Mouse (Mus musculus): ENCODE results near the gene Pak1.

The Pak1 gene

DNA sequence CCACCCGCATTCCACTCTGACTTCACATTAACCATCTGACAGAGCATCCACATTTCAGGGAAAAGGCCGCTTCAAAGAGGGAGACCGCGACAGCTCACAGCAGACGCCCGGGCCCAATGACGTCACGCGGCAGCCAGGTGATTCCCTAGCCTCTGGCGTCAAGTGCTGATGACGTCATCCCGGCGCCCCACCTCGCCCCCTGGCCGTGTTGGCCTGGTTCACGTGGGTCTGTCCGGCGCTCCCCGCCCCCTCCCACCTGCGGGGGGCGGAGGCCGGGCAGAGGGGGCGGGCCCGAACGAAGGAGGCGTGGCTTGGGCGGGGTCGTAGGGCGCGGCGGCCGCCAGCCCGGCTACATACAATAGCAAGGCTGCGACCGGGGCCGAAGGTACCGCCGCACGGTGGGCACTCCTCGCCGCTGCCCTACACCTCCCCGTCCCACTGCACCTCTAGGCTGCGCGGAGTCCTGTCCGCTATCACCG is at the start of gene Pak1:
Gene Pak1, plus strand, starts transcription at position 352 of the 479 bp plus-strand sequence.
- DNase-seq (ENCODE audit: low read depth), result peak; percentile 85

DNA sequence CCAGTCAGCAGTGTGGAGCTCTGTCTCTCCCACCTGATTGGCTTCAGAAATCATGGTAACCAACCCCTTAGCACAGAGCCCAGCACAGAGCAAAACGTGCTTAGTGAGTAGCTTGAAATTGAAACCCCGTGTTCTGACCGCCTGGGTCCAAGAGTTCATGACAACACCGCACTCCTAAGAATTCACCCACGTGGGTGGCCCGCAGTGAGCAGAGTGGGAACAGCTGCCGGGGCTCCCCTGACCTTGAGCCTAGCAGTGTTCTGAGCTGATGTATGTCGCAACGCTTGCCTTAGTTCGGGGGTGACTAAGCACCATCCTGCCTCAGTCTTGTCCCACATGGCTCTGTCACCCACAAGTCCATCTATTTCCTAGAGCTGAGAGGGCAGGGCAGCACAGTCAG is 47.4 kb upstream of the Pak1 start:
- no peak for DNase-seq (ENCODE audit: low read depth)

DNA sequence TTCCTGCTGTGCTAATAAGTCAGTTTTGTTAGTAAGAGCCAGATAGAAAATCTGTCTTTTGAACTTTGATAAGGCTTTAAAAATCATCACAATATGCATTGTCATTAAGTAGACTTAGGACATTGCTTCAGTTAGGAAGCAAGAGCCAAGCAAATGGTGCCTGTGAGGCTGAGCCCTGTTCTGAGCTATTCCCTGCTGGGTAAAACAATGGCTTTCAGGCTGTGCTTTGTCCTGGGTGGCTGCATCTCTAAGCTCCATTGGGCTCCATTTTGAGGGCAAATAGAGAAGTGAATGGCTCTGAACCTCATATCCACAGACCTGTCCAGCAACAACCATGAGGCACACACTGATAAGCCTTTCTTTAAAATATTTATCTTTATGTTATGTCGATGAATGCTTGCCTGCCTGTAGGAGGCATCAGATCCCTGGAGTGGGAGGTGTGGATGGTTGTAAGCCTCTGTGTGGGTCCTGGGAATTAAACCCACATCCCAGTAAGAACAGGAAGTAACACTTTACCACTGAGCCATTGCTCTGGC is 46.5 kb upstream of the Pak1 start:
- DNase-seq (ENCODE audit: low read depth), result no peak

DNA sequence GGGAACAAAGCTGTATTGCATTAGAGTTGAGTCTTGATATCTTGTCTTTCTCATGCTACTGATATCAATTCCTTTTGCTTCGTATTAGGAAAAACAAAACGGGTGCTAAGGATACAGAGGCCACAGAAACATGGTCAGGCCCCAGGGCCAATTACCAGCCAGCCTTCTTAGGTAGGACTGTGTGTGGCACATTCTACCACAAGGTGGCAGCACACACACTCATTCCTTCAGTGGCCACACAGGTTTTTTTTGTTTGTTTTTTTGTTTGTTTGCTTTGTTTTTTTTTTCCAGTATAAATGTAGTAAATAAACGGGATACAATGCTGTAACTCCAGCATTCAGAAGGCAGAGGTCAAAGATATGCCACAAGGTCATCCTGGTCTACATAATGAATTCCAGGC is 43.0 kb upstream of the Pak1 start:
- DNase-seq (ENCODE audit: low read depth), result peak; percentile 85

DNA sequence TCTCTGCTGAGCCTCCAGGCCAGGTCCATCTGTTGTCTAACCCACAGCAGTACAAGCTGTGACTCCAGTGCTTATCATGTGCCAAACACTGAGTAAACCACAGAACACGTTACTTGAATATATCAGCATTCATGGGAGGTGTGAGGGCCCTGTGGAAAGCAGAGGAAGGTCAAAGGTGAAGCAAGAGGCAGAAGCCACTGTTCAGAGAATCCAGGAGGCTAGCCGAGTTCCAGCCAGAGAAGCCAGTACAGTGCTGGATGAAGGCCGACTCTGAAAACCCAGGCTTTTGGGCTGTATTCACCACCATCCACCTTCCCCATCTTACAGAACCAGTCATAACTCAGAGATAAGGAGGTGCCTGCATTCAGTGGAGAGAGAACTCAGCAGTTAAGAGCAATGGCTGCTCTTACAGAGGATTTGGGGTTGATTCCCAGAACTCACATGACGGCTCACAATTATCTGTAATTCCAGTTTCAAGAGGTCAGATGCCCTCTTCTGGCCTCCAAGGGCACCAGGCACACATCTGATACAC is 41.1 kb upstream of the Pak1 start:
- DNase-seq (ENCODE audit: low read depth), result no peak

DNA sequence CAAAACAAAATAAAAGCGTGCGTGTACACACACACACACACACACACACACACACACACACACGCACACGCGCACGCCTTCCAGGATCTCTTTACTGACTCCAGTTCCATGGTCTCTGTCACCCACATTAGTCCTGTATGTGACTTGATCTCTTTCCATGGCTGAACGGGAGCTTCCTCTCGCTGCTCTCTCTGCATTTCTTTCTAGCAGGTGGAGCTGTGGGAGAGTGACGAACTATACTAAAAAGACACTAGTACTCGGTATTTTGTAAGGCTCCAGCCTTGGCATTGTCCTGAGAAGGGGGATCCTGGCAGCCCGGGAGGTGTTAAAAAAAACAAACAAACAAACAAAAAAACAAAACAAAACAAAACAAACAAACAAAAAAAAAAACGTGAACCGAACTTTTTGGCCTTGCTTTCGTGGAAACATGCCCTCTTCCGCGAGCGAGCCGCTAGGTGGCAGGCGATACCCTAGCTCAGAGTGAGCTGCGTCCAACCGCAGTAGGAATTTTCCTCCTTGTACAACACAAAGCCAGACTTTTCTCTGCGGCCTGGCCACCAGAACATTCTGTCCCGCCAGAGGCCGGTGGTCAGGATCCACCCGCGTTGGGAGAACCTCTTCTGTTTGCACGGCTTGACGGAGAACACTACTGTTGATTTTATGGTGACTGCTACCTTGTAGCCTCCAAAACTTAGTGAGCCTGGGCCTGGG is 40.4 kb upstream of the Pak1 start:
- peak; percentile 84 for DNase-seq (ENCODE audit: low read depth)

DNA sequence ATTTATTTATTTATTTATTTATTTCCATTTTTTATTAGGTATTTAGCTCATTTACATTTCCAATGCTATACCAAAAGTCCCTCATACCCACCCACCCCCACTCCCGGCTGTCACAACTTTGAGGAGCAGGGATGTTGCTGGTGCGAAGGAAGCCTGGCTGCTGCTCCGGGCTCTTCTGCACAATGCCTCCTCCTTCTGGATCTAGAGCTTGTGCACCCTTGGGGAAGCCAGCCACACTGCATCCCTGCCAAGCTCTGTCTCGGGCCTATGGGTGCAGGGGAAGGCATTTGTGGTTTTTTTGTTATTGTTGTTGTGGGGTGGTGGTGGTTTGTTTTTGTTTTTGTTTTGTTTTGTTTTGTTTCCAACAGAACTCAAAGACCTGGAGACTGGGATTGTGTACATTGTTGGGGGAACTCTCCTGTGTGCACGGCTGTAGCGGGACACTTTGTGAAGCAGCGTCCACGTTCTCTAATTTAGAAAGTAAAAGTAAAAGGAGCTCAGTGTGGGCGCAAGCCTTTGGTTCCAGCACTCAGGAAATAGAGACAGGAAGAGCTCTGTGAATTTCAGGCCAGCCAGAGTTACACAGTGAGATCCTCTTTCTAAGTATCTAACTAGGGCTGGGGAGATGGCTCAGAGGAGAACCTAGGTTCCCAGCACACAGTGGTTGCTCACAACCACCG is 39.7 kb upstream of the Pak1 start:
- DNase-seq (ENCODE audit: low read depth), result no peak

DNA sequence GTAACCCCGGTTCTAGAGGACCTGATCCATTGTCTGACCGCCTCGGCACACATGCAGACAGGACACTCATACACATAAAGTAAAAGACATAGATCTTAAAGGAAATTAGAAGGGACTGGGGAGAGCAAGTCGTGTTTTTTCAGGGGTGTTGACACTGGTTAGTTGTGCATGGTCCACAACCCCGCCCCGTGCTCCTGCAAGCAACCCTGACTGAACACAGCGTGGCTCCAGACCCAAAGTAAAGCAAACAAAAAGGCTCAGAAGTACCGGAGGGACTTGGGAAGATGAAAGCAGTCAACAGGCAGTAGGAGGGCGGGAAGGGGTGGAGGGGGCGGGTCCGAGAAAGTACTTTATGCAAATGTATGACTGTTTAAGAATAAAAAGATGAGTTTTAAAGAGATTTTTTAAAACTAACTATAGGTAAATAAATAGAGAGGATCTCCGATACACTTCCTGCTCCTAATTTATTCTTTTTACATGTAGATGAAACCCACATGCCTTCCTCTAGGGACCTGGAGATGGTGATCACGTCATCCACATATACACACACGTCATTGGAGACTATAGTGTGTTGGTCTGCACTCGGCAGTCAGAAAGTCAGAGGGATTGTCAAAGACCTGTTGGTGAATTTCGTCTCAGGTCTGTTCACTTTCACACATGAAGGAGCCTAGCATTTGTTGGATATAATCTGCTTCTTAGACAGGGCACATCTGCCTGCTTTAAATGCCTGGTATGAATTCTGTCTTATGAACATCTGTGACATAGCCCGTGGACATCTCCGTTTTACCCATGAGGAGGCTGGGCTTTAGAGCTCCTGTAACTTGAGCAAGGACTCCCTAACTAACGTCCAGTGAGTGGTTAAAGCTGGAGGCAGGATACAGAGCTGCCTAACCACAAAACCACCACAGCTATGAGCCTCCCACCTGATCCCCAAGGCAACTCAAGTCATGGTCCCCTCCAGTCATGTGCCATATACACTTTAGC is 38.8 kb upstream of the Pak1 start:
- peak; percentile 83 for DNase-seq (ENCODE audit: low read depth)

DNA sequence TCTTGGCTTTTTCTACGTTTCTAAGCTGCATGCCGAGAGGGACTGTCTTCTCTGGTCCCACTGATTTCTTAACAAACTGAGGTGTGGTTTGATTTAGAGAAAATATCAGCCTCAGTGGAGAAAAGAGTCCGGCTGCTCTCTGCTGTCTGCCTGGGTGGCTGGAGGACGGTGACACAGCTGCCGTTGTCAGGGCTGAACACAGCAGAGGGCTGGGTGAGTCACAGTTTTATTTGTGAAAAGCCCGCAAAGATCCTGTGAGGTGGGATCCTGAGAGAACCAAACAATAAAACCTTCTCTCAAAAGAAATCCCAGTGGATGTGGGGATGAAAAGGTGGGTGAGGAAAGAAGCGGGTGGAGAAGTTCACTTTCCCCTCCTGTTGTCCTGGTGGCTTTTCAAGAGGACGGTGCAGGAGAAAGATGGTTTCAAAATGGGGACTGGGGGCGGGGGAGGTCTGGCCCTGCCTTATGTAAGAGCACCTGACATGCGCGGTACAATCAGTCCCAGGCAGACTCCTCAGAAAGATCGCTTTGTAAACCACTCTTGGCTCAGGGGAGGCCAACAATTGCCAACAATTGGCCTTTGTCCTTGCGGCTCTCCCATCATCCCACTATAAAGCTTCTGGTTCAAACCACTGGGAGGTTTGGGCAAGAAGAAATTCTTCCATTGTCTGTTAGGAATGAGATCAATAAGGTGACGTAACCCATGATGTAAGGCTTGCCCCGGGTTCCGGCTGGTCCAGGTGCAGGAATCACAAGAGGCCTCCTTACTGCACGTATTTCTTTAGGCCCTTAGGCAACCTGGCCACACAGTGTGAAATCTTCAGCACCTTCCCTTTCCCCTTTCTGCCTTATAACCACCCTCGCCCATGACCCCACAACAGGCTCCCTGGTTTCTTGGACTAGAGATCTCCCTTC is 31.1 kb upstream of the Pak1 start:
- DNase-seq (ENCODE audit: low read depth), result no peak

DNA sequence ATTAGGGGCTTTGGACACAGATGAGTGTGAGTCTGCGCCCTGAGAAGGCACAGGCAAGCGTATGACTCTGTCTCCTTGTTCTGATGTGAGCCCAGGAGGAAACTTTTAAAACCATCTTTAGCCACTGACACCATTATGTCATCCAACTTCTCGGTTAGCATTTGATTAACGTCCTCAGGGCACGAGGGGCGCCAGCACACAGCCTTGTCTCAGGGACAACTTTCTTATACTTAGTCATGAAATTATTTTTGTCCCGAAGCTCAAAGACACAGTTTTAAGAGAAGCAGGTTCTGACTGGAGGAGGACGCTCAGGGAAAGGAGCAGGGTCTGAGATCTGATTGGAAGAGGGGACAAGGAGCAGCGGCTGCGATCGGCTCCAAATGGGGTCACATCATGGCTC is 23.8 kb upstream of the Pak1 start:
- no peak for DNase-seq (ENCODE audit: low read depth)

DNA sequence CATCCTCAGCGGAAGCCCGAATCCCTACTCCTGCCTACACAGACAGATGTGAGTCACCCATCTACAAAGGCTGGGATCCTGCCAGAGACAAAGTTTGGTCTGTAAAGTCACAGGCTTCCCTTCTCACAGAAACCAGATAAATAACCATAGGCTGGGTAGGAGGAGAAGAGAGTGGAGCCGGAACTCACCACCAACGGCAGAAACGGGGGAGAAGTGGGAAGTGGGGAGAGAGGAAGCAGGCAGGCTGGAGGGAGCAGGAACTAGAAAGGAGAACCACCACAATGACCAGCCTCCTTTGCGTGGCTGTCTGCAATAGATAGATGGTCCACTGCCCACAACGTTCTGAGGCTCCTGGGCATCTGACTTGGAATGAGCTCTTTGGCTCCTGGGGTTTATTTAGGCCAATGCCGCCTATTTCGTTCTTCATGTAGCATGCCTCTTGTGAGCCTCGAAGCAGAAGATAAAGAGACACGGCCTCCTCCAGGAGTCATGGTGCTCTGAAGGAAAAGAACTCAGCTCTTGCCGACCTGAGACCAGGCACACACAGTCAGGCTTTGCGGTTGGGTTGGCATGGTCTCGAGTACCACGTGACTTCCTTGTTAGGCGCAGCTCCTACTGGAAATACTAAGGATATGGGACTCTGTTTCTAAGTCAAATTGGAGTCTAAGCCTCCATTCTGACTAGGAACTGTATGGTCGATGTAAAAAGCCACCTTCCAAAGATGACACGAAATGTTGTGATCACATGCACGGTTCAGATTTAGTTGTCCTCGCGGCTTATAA is 23.0 kb upstream of the Pak1 start:
- DNase-seq (ENCODE audit: low read depth), result no peak

DNA sequence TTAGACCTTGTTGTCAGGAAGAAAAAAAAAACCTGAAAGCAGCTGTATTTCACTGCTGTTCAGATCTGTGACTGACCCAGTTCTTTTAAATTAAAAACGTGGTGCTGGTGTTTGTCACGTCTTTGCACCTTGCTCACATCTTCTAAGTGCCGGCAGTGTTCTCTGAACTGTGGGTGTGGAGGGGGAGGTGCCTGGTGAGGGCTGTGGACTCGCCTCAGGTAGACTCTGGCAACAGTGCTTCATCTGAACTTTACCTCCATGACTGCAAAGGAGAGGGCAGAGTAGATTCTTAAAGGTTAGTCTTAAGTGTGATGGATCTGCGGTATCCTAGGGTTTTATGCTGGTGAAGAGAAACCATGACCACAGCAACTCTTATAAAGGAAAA is 22.4 kb upstream of the Pak1 start:
- DNase-seq (ENCODE audit: low read depth), result no peak

DNA sequence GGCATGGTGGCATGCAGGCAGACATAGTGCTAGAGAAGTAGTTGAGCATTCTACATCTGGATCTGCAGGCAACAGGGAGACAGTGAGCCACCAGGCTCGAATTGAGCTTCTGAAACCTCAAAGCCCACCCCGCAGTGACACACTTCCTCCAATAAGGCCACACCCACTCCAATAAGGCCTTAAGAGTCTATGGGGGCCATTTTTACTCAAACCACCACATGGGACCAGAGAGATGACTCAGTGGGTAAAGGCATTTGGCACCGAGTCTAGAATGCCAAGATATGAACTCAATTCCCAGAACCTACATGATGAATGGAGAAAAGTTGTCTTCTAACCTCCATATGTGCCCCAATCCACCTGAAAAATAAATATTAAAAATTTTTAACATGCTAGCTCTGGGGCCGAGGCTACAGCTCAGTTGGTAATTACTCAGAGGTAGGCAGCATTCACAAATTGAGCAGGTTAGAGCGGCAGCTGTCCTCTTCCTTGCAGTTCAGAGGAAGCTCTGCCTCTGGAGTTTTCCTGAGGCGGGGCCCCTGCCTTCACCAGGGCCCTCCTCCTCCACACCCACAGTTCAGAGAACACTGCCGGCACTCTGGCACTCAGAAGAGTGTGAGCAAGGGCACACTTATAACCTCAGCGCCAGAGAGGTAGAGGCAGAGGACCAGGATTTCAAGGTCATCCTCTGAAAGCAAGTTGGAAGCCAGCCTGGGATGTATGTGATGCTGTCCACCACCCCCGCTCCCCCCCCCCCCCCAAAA is 21.8 kb upstream of the Pak1 start:
- no peak for DNase-seq (ENCODE audit: low read depth)

DNA sequence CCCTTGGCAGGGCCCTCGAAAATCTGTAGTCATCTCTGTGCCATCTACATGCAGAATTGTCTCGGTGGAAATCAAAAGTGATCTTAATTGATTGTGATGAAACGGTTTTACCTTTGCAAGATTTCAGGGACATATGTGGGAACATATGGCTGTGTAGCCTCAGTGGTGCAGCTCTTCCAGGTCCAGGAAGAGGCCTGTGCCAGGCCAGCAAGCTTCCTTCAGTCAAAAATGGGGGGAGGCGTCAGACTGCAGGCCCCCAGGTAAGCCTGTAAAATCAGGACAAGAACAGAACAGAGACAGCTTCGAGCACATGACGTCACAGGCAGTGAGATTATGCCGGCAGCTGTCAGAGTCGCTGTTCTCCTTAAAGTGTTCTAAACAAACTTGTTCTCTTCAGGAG is 20.5 kb upstream of the Pak1 start:
- DNase-seq (ENCODE audit: low read depth), result no peak

DNA sequence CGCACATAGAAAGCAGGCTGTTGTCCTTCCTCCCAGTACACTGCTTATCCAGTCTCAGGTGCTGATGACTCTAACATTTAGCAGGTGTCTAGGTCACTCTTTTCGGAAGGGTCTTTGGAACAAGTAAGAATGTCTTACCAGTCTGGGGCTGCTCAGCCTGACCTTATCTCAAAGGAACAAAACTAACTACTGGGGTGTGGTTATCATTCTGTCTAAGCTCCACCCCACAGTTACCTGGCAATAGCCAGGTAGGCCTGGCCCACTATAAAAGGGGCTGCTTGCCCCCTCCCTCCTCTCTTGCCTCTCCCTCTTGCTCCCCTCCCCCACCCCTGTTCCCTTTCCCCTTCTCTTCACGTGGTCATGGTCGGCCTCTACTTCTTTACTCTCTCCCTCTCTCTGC is 19.3 kb upstream of the Pak1 start:
- no peak for DNase-seq (ENCODE audit: low read depth)

DNA sequence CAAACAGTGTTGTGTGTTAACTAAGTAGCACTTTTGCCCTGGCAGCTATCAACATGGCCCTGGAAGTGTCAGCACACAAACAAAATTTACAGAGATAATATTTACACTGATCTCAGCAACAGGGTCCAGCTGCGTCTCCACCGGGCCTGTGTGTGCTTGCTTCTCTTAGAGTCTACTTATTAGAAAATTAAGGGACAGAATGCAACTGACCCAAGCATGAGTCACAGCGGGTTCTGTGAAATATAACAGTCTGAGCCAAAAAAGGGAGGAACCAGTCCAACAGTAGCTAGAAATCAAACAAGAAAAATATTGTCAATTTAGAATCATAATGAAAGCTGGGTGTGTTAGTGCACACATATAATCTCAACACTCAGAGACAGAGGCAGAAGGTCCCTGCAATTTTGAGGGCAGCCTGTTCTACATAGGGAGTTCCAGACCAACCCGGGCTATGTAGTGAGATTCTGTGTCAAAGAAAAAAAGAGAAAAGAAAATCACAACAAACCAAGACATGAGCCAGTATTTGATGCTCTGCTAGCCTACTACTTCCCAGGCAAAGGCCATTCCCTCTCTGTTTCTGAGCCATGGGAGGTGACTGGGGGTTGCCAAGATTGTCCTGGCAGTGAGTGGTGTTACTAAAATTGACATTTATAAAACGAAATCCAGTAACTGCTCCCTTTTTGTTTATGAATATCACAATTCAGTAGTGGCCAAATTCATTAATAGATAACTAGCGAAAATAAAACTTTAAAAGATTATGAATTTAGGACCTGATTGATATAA is 17.3 kb upstream of the Pak1 start:
- DNase-seq (ENCODE audit: low read depth), result no peak

DNA sequence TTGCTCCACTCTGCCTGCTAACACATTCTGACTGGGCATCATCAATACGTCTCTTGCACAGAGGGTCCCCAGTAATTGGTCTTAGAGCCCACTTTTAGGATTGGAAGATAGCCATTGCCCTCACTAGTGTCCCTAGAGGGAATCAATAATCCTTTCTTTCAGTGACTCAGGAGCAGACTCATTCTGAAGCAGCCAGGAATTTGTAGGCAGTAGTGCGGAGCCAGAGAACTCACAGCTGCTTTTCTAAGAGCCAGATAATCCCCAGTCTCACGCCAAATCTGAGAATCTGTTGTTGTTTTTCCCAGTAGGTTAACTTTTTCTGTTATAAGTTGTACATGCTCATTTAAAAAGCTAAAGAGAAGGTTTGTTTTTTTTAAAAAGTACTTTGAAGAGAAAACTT is 13.0 kb upstream of the Pak1 start:
- no peak for DNase-seq (ENCODE audit: low read depth)

DNA sequence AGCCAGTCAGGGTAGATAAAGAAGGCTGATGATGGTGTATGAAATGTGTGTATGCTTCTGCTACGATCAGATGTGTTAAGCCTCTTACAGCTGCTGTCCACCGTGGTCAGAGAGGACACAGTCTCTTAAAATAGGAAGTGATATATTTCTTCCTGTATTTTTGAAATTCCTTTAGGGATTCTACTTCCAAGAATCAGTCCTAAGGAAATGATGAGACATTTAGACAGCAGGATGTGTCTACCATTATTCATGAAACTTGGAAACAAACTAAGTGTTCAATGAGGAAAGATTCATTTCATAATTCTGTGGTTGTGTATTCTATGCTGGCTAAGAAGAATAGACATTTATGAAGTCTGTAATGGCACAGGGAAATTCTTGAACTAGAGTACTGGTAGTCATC is 12.4 kb upstream of the Pak1 start:
- DNase-seq (ENCODE audit: low read depth), result no peak

DNA sequence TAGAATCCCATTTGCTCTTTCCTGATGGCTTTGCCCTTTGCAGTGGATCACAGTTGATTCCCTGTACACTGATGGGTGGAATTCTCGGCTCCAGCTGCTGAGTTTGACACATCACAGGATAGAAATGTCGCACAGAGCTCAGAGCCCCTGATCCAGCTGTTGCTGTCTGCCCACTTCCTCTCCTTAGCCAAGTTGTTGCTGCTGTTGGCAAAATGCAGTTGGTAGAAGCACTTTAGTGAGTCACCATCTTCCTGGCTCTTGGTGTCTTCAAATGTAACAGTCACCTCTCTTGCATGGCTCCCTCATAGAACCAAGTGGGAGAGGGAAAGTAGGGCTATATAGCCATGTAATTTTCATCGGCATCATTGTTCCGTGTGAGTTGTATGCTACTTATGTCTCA is 11.2 kb upstream of the Pak1 start:
- no peak for DNase-seq (ENCODE audit: low read depth)

Measured in induced T-regulatory cell, adult 2 months (primary cell).